Mouse (Mus musculus) cerebellum, adult 9-10 months (tissue): ENCODE measurements around the gene Slain2.
"Not testable (repeated sequence)": the region's sequence is repeated elsewhere in the genome, so short reads cannot be mapped to it uniquely, and the experiment has no call there.

ENCODE experiments used
- DNase-seq: peaks from one replicate; pipeline ENCODE4 v3.0.0; 2022

The Slain2 gene

DNA sequence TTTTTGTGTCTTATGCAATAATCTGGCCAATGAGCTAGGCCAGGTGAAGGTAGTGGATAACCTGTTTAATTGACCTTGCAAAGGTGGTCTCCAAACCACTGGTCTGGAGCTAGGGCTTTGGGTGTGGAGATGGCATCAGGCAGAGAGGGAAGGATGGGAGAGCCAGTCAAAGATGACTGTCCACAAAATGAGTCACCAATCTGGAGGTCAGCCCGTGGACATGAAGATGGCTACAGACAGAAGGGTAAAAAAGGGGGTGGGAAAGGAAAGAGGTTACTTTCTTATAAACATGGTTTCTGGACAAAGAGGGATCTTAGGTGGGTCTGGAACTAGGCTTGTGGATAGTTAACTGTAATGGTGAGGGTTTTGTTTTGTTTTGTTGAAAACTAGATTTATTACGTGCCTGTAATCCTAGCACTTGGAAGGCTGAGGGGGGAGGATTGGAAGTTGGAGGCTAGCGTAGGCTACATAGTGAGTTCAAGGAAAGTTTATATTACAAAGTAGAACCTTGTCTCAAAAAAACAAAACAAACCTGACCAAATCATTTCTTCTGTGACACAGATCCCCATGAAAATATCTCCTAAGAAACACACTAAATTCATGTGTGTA, 40.0 kb downstream of the Slain2 start:
- no peak for DNase-seq

DNA sequence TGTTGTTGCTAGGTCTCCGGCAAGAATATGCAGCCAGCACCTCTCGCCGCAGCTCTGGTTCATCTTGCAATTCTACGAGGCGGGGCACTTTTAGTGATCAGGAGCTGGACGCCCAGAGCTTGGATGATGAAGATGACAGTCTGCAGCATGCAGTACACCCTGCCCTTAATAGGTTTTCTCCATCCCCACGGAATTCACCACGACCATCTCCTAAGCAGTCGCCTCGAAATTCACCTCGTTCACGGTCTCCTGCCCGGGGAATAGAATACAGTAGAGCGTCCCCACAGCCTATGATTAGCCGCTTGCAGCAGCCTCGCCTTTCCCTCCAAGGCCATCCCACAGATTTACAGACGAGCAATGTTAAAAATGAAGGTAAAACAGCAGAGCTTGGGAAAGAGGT, 43.2 kb downstream of the Slain2 start:
- DNase-seq: no peak

- no peak for DNase-seq
These were observed 46.0 kb downstream of the Slain2 start for GRCm38 (mm10) chr5:72960096-72960495.

GRCm38 (mm10) chr5:72965706-72966105, 51.6 kb downstream of the Slain2 start:
- no peak for DNase-seq

DNA sequence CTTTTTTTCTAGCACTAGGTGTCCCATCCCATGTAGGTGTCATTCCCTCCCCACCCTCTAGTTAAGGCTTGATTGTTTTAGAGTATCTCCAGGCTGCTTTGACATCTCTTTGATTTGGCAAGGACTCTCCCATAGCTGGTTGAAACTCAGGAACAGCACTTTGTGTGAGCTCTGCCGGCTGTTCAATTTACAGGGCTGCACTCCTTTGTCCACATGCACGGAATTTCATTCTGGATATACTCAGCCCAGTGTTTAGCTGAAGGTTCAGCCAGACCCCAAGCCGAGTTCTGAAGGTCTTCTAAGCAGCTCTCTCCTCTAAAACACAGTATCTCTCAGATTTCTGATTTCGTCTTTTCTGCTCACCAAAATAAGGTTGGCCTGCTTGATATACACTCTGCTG, 58.3 kb downstream of the Slain2 start:
- DNase-seq: no peak

GRCm38 (mm10) chr5:72972934-72973333, 58.8 kb downstream of the Slain2 start:
- DNase-seq: no peak

- no peak for DNase-seq
These were observed 60.5 kb downstream of the Slain2 start, which contains the start of gene Gm10135 for GRCm38 (mm10) chr5:72974602-72975001. Gm10135 (minus strand) TSS chr5:72974702.

- no peak for DNase-seq
These were observed 61.9 kb downstream of the Slain2 start for GRCm38 (mm10) chr5:72975996-72976395.

- no peak for DNase-seq
These were observed 62.4 kb downstream of the Slain2 start for GRCm38 (mm10) chr5:72976539-72976938.

DNA sequence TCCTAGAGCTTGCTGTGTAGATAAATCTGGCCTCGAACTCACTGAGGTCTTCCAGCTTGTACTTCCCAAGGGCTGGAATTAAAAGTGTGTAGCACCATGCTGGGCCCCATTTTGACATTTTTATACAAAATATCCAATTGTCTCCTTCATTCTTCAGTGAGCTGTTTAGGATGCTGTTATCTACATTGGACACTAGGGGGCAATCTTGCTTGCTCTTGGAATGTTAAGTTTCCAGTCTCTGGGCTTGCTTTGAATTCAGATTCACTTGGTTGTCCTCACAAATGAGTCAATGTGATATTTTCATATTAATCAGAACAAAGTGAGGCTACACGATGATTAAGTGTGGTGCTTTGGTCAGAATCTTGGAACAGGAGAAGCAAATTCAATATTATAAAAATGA, 70.0 kb downstream of the Slain2 start:
- DNase-seq: peak; percentile 53

GRCm38 (mm10) chr5:72987786-72988185, 73.7 kb downstream of the Slain2 start:
- no peak for DNase-seq

GRCm38 (mm10) chr5:72989756-72990155, 75.7 kb downstream of the Slain2 start:
- DNase-seq: no peak

- no peak for DNase-seq
These were observed 78.4 kb downstream of the Slain2 start for GRCm38 (mm10) chr5:72992474-72992873.

DNA sequence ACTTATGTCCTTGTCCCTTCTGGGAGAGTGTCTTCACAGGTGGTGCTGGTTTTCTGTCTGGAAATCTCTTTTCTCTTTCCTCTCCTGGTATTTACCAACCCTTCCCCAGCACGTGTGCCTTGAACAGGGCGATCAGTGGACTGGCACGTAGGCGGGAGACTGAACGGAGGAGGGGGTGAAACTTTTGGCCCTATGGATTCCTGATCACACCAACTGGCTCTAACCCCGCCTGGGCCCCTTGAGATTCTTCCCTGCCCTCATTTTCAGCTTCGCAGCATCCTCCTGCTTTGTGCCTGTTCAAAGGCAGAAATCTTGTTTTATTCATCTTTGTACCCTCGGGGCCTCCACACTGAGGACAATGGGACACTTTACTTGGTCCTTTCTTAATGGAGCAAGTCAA, 80.3 kb downstream of the Slain2 start:
- DNase-seq: no peak

DNA sequence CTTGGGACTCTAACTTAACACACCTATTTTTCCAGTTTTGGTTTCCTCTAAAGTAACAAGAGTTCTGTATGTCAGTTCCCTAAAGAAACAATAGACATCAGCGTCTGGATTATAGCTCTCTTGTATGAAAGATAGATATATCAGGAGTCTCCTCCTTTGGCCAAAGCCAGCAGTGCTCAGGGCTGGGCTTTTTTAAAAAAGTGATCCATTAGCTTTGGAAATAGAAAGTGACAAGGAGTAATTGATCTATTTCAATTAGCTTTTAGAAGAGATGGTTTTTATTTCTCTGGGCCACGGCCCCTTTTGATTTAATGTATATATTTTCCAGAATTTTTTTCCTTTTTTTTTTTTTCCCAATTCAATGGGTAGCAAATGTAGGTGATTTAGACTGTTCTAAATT, 80.8 kb downstream of the Slain2 start:
- DNase-seq: no peak

DNA sequence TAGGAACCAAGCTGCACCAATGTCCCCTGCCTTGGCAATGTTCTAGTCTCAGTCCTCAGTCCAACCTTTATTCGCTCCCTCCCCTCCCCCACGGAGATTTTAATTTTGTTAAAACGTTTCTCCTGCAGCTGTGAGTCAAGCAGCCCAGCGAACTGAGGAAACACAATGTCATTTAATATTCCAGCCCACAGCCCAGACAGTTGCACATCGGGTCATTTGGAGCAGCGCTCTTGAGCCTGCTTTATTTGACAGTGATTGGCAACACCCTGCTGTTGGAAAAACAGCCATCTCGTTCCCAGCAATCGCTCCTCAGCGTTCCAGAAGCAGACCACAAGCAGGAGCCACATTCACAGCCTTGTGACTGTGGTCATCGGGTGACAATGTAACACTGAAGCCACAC, 81.3 kb downstream of the Slain2 start:
- no peak for DNase-seq

DNA sequence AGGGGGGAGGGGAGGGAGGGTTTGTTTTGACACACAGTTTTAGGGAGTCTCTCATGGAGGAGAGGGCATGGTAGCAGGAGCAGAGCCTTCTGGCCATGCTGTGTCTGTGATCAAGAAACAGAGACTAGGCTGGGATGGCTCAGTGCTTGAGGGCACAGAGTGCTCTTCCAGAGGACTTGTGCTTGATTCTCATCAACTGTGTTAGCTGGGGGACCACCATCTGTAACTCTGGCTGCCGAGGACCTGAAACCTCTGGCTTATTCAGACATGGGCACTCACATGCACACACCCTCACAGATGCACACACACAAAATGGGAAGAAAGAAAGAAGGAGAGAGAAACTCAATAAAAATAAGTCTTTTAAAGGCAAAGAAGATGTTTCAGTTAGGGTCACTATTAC, 84.4 kb downstream of the Slain2 start:
- DNase-seq: not testable (repeated sequence)

DNA sequence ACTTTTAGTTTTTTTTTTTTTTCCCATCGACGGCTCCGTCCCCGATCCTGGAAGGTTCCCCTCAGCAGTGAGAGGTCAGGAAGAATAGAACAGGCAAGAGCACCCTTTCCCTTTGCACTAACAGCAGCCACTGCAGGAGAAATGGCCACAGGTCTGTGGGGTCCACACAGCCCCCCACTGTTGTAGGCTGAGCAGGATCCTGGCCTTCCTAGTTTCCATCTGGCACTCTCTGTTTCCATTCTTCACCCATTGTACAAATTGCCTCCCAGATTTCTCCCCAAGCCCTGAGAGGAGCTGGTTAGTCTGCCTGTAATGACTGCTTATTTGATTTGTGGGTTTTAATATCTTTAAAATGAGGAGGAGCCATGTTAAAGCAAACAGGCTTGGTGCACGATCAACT, 89.9 kb downstream of the Slain2 start:
- DNase-seq: no peak

DNA sequence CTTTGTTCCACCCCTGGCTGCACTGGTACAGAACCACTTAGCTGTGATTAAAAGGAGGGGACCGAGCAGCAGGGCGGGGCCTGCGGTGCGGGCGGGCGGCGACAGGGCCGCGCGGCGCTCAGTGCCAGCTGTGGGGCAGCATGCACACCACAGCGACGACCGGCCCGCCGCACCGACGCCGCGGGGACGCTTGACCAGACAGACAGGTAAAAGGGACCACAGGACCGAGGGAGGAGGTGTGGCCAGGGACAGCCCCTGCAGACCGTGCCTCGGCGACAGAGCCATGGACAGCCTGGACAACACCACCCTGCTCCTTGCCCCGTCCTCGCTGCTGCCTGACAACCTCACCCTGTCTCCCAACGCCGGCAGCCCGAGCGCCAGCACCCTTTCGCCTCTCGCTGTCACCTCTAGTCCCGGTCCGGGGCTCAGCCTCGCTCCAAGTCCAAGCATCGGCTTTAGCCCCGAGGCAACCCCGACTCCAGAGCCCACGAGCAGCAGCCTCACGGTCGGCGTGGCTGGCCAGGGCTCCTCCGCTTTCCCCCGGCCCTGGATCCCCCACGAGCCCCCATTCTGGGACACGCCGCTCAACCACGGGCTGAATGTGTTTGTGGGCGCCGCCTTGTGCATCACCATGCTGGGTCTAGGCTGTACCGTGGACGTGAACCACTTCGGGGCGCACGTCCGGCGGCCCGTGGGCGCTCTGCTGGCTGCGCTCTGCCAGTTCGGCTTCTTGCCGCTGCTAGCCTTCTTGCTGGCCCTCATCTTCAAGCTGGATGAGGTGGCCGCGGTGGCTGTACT, 92.9 kb downstream of the Slain2 start, which contains the start of gene Slc10a4:
Gene Slc10a4, plus strand, starts transcription at position 100 of the 798 bp plus-strand sequence.
- DNase-seq: no peak

GRCm38 (mm10) chr5:73007582-73007959, 93.5 kb downstream of the Slain2 start:
- no peak for DNase-seq

DNA sequence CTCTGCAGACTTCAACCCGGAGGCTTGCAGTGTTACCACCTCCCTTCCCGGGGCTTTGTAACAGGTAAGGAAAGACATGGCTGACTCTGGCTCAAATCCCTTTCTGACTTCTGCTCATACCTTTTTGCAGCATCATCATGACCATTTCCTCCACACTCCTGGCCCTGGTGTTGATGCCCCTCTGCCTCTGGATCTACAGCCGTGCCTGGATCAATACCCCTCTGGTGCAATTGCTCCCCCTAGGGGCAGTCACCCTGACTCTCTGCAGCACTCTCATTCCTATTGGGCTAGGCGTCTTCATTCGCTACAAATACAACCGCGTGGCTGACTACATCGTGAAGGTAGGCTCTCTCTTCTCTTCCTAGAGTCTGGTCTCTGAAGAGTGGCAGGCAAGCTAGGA, 94.1 kb downstream of the Slain2 start:
- DNase-seq: not testable (repeated sequence)

DNA sequence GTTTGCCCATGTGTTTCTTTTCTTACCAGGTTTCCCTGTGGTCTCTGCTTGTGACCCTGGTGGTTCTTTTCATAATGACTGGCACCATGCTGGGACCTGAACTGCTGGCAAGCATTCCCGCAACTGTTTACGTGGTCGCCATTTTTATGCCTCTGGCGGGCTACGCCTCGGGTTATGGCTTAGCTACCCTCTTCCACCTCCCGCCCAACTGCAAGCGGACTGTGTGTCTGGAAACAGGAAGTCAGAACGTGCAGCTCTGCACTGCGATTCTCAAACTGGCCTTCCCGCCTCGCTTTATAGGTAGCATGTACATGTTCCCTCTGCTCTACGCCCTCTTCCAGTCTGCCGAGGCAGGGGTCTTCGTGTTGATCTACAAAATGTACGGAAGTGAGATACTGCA, 97.7 kb downstream of the Slain2 start:
- DNase-seq: not testable (repeated sequence)

GRCm38 (mm10) chr5:73012884-73013610, 98.9 kb downstream of the Slain2 start:
- DNase-seq: not testable (repeated sequence)
